Mouse (Mus musculus): ENCODE measurements at regions not wholly inside any gene's neighbourhood (a gene's known extent, or its start where the extent isn't known, plus 50 kb on each side); places are given as distances from the start of the nearest gene placed in this dataset.
"Not testable (repeated sequence)": the region's sequence is repeated elsewhere in the genome, so short reads cannot be mapped to it uniquely, and the experiment has no call there.

DNA sequence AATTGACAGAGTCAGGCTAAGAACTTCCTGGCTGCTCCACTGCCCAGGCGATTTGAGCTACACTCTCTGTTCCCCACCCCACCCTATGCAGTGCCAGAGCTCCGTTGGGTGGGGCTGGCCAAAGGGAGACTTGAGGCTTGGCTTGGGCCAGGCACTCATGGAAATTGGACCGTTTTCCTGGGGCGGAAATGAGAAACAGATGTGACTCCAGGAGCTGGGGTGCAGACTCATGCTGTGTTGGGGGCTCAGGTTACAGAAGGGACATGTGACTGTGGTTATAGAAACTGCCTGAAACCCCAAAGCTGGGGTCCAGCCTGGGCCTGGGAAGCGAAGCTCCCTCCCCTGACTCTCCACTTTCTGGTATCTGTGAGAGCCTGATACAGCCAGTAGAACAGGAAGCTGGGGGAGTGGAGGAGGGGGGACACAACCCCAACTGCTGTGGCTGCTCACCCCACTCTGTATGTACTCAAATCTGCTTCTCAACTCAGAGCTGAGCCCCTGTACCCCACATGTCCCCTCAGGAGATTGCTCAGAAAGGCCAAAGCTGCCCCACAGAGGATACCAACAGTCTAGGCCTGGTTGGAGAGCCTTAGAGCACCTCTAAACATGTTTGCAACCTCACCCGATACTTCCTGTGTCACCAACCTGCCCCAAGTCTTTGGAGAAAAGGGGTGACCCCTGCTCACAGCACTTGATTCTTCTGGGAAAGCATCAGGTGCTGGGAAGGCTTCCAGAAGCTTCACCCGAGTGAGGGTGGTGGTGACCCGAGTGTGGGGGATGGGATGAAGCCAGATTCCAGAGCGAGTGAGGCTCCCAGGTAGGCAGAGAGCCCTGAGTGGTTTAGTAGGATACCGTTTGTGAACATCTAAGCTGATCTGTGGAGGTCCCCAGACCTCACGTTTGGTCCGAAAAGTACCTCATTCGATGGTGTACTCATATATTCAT is 142.9 kb upstream of the Haao start:
- peak; percentile 78 for DNase-seq (ENCODE audit: low spot score)

DNA sequence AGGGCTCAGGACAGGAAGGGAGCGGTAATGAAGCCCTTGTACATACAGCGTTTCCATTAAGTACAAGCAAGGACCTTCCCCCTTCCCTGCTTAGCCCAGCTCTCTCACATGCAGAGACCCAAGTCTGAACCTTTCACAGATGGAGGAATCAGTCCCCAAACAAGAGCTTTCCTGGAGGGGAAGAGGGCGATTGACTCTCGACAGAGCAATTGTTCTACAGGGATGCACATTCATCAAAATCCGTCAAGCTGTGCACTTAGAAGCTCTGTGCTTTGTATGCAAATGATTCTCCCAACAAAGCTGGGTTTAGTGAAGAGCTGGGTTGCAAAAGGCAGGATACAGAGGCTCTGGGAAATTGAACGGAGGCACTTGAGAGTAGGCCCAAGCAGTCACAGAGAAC is 141.1 kb upstream of the Haao start:
- no peak for DNase-seq (ENCODE audit: low spot score)

DNA sequence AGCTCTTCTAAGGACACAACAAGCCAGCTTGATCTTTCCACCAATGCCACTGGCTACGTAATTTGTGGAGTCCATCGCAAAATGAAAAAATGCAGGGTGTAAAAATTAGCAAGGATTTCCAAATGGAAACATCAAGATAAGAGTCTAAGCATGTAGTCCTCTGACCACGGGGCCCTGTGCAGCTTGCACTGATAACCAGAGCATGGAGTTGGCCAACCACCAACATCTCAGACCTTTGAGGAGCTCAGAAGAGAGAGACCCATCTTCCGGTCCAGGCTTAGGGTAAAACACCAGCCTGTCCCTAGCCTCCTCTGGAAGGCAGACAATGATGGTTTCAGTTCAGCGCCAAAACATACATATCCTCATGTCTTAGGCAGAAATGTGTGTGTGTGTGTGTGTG is 140.4 kb upstream of the Haao start:
- no peak for DNase-seq (ENCODE audit: low spot score)

DNA sequence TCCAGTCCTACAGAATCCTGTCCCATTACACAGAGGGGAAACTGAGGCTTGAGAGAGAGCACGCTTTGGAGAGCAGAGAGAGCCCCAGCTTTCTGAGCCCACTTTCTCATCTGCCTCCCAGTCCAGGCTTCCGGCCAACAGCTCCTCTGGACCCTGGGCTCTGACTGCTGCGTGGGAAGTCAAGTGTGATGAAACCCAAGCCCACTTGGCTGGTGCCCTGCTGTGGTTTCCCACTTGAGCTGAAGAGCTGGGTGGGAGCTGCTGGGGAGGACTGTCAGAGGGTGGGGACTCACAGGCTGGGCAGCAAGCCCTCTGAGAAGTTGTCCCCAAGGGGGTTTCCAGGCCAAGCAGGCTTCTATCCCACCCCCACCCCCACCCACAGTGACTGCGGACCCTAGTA is 139.9 kb upstream of the Haao start:
- DNase-seq (ENCODE audit: low spot score): no peak

DNA sequence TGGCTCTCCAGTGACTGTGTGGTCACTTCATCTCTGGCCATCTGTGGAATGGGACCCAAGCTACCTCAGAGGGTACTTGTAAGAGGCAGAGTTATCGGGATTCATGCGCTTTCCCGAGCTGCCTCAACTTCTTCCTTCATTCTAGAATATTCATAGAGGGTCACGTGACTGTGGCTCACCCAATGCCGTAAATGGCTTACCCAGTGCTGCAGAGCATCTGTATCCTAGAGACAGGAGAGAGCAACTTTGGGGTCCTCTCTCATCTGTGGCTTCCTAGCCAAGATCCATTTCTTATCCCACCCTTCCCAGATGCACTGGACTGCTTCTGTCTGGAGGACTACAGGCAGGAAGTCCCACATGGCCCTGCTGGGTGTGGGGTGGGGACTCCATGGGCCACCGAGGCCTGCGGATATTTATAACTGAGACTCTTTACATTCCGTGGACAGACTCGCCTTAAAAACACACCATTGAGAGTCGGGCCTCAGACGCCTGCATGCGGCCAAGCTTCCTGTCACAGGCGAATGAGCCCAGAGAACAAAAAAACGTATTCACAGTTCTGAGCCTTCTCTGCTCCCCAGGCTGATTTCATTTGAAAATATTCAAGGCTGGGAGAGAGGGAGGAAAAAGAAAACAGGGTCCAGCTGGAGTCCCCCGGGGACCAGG is 138.3 kb upstream of the Haao start:
- no peak for DNase-seq (ENCODE audit: low spot score)

DNA sequence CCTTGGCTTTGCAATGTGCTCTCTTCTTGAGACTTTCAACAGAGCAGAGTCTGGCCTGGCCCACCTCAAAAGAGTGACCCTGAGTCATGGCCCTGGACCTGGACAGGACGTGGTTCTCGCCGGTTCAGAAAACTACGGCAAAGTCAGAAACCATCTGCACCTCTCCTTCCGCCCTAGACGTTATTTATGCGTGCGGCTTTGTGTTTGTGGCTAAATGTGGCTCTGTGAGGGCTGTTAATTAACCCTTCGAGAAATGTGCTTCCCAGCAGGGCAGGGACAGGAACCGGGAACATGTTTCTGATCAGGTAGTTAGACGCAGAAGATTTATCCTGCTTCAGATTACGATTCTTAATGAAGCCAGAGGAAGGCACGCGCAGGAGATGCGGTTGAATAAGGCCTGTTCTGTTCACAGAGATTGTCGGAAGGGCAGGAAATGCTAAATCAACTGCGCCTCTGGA is 137.6 kb upstream of the Haao start:
- DNase-seq (ENCODE audit: low spot score): no peak

DNA sequence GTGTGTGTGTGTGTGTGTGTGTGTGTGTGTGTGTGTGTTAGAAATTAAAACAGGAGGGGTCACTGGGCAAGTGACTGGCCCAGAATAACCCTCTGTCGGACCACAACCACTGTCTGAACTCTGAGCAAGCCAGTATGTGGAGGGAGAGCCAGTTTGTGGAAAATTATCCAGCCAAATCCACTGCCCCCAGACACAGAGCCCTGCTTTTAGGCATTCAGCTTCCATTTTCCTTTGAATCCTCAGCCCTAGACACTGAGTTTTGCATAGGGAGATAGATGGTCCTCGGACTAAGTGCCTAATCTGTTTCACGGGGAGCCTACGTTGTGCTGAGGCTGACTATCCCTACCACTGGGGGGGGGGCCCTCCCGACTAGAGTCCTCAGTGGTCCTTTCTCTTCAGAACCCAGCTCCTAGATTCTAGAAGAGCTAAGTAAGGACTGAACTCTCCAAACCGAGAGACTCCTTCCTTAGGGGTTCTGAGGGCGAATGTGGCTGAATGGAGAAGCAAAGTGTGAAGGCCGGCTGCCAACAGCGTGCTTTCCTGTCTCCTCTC is 136.2 kb upstream of the Haao start:
- DNase-seq (ENCODE audit: low spot score): no peak

DNA sequence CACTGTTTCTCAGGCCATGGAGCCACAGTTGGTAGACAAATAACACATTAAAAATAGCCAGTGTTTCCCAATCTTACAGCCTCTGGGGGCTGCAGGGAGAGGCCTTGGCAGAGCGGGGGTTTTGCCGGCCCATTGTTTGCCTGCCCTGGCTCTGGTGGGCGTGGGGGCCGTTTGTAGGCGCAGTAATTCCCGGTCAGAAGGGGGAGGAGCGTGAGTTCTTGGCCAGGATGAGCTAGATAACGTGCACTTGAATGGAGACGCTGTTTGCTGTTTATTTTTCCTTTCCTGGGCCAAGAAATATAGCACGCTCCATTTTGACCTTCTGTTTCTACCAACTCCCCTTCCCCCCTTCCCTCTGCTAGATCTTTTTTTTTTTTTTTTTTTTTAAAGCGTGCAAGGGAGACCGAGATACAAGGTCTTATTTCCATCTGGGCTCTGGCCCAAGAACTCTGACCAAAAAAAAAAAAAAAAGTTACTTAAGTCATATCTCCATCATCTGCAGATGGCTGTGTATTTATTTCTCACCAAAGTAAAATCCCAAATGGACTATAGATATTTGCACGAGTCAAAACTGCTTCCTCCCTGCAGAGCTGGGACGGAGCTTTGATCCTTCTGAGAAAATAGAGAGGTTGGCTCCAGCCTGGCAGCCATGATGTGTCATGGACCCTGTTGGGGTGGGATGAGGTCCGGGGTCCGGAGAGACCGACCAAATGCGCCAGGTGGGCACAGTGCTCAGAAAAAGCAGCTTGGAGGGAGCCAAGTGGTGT is 135.5 kb upstream of the Haao start:
- peak; percentile 57 for DNase-seq (ENCODE audit: low spot score)

DNA sequence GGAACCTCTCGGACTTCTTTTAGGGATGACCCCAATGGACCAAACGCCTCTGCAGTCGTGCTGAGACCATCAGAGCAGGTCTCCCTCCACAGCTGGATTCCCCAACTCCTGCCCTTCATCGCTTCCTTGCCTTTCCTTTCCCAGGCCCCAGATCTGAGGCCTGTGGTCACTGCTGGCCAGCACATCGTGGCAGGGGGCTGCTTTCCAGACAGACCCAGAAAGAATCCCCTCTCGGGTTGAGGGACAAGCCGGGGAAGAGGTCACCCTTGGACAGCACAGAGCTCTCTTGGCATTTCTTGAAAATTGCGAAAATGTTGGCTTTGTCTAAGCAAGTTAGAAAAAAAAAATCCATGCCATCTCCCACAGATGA is 134.9 kb upstream of the Haao start:
- no peak for DNase-seq (ENCODE audit: low spot score)

DNA sequence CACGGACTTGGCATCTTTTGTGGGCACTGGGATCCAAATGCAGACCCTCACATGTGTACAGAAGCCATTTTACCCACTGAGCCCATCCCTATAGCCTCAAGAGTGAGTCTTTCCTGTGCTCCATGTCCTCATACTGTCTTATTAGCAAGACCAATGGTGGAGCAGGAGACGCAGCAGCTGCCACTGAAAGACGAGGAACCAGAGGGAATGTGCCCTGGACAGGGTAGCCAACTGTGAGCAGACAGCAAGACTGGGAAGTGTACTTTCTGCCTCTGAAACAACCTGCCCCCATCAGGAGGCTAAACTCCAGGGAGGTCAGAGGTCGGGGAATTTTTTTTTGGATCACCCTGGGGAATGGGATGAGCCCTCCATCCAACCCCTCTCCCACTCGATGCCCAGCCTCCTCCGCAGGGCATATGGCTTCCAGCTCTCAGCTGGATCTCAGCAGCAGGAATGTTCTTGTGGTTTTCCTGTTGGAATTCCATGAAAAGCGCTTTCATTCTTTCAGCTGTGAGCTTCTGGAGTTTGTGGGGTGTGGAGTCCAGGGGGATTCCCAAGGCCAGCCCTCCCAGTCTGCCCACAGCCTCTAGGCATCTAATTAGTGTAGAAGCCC is 131.2 kb upstream of the Haao start:
- DNase-seq (ENCODE audit: low spot score): no peak

DNA sequence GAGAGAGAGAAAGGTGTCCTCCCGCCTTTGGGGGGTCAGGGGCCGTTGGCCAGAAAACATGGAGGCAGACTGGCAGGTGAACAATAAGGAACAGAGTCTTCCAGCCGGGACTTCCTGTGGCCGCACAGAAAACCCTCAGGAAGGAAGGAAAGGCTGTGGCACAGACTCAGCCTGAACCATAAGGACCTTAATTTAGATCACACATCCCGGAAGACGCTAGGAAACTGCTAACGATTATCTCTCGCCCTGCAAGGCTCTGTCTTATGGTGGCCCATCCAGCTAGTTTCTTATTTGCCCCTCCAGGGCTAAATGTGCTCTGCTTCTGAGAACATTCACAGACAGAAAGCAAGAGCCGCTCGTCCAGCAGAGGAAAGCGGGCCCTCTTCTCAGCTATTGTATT is 130.0 kb upstream of the Haao start:
- DNase-seq (ENCODE audit: low spot score): no peak

DNA sequence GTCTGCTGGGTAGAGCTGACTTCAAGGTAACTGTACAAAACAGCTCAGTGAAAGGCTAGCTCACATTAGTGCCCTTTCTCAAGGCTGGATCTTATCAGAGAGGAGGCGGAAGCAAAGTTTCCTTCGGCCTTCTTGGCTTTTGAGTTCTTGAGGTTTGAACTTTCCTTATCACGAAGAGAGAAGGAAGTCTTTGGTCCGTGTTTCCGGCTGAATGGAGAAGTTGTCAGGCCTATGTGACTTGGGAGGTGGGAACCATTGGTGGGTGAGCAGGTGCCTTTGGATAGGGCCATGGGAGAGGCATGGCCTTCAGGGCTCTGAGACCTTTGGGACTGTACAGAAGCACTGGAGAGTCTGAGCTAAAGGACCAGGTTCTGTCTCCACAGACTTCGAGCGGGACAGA is 128.1 kb upstream of the Haao start:
- no peak for DNase-seq (ENCODE audit: low spot score)

DNA sequence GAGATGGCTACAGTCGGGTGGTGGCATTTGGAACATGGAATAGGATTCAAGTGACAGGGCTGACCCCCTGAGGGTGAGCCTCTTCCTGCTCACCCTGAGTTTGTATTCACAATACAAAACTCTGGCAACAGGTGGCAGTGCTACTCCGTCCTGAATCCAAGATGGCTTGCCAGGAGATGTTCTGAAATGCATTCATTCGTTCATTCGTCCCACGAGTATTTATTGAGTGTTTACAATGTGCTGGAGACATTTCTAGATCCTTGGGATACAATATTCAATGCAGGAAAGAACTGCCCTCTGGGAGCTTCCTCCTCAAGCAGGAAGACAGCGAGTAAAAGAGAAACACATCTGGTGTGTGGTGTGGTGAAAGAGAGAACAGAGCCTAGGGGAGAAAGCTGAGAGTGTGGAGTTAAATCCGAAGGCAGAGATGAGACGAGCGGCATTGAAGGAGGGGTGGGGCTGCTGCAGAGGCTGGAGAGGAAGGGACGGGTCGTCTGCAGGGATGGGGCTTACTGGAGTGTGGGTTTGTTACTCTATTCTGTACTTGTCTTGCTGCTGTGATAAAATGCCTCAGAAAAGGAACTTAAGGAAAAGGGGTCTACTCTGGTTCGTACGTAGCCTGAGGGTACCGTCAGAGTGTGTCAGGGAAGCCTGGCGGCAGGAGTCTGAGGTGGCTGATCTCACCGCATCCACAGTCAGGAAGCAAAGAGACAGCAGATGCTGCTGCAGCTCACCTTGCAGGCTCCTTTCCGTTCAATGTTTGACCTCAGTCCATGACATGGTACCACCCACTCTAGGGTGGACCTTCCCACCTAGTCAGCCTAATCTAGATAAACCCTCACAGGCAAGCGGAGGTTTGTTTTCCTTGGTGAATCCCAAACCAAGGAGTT is 125.9 kb upstream of the Haao start:
- DNase-seq (ENCODE audit: low spot score): peak; percentile 65

DNA sequence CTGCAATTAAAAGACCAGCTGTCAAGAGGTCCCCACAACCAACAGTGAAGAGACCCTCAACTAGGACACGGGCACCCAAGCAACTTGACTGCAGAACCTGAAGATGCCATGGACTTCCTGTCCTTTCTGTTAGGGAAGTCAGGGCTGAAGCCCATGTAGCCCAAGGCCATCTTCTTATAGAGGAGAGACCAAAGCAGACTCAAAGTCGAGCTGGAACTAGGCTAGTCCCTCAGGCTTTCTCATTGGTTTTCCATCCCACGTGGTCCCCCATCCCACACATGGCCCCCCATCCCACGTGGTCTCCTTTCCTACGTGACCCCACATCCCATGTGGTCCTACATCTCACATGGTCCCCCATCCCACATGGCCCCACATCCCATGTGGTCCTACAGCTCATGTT is 125.1 kb upstream of the Haao start:
- no peak for DNase-seq (ENCODE audit: low spot score)

DNA sequence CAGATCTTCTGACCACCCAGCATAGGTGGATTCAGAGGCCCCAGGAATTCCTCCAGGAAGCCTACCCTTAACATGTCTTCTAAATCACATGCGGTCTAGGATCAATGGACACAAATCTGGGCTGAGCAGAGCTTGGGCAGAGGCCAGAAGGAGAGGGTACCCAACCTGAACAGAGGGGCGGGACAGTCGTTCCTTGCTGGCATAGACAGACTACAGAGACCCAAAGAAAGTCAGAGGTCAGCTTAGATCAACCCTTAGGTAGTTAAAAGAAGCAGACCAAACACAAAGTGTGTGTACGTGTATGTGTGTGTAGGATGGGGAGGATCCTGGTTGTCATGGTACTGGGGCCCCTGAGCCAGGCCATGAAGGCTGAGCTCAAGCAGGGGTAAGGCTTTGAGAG is 124.7 kb upstream of the Haao start:
- DNase-seq (ENCODE audit: low spot score): no peak

DNA sequence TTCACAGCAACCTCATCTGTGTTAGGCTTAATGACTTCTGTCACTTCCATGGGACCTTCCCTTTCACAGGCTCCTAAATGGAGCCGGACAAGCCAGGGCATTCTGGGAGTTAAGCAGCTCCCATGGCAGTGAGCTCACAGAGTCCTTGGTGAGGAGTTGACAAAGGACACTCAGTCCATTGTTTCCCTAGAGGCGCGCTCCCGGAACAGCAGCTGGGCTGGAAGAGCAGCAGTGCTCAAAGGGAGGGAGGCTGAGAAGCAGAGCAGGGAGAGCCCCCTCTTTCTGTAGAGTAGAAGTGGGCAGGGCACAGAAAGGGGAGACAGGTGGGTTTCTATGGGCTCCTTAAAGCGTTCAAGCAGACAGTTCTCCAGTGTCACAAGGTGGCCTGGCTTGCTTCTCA is 124.3 kb upstream of the Haao start:
- DNase-seq (ENCODE audit: low spot score): no peak

DNA sequence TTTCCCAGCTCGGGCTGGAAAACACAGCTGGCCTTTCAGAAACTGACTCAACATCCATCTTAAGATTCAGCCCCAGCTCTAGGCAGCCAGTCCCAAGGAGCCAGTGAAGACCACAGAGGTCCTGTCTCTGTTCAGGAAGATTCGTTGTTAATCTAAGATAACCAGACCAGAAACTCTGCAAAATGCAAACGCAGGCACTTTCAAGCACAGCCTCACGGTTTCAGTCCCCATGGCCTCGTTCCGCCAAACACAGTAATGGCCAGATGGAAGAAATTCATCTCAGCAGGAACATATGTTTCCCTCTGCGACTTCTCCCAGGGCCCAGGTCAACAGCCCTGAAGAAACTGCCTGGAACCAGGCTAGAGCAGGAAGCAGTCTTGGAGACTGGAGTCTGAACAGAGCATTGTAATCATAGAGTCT is 121.7 kb upstream of the Haao start:
- DNase-seq (ENCODE audit: low spot score): no peak

DNA sequence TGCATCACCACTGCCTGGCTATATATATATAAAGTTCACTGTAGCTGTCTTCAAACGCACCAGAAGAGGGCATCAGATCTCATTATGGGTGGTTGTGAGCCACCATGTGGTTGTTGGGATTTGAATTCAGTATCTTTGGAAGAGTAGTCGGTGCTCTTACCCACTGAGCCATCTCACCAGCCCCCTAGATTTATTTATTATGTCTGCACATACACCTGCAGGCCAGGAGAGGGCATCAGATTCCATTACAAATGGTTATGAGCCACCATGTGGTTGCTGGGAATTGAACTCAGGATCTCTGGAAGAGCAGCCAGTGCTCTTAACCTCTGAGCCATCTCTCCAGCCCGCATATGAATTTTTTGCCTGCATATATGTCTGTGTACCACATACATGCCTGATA is 120.4 kb upstream of the Haao start:
- not testable (repeated sequence) for DNase-seq (ENCODE audit: low spot score)

DNA sequence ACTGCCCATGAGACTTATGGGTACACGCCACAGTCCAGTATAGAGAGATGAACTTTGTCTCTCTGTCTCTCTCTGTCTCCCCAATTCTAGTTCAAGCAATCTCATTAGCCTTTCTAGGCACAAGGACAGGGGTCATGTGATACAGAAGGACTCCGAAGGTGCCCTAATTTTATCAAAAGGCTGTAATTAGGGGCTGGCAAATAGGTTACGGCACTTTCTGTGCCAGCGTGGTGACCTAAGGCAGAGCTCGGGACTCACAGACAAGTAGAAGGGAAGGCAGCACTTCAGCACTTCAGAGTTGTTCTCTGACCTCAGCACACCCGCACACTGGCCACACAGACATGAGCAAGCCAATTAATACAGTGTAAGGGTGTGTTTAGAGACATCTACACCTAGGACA is 119.2 kb upstream of the Haao start:
- DNase-seq (ENCODE audit: low spot score): no peak

DNA sequence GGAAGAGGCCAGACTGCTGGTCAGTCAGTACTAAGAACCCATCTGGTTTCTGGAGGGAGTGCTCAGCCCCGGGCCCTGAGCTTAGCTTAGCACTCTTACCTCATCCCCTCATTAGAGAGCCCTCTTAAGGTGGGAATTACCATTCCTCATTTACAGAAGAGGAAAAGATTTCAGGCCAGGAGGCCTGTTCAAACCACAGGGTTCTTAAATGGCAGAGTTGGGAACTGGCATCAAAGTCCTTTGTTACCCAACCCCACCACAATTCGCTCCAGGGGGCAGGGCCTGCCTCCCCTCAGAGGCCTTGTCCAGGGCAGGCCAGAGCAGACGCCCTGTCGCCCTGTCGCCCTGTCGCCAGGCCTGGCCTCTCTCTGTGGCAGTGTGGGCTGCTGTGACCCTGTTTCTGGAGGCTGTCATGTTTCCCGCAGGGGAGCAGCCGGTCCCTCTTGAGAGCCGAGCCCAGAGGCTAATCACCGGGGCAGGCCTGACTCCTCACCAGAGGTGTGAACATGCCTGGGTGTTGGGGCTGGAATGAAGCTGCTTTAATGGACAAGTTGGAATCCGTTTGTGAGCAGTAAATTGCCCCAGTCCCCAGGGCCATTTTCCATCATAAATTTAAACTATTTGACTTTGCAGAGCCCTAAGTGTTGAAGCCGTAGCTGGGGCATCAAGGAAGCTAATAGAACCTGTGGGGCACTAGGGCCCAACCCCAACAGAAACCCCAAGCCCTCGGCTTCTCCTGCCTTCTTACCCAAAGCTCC is 116.9 kb upstream of the Haao start:
- DNase-seq (ENCODE audit: low spot score): no peak

Measured in urinary bladder, postnatal 14 days (tissue).